Mouse (Mus musculus) embryo, embryonic 11.5 days (tissue): Measurements from ENCODE around the gene Nrxn3.

Source experiments
- DNase-seq: peaks from one replicate; pipeline ENCODE4 v3.0.0-alpha.2; 2012; ENCODE audit warnings: low read depth, low spot score

The Nrxn3 gene

GRCm38 (mm10) chr12:88812173-88812572 is 89.5 kb downstream of the Nrxn3 start:
- no peak for DNase-seq

DNA sequence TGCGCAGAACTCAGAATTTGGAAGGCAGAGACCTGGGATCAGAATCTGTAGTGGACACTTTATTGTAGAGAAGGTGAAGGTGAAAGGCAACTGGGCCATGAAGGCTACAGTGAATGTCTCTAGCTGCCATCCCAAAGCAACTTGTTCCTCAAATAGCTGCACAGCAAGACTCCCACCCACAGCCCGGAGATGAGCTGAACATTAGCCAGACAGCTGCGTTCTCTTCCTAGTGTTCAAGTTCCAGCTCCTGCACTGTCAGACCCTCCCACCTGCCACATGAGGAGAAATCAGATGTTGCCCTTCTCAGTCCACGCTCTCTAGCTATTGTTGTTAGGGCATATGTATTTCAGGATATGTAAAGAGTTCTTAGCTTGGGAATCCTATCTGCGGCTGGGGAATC is 94.2 kb downstream of the Nrxn3 start:
- DNase-seq = no peak

DNA sequence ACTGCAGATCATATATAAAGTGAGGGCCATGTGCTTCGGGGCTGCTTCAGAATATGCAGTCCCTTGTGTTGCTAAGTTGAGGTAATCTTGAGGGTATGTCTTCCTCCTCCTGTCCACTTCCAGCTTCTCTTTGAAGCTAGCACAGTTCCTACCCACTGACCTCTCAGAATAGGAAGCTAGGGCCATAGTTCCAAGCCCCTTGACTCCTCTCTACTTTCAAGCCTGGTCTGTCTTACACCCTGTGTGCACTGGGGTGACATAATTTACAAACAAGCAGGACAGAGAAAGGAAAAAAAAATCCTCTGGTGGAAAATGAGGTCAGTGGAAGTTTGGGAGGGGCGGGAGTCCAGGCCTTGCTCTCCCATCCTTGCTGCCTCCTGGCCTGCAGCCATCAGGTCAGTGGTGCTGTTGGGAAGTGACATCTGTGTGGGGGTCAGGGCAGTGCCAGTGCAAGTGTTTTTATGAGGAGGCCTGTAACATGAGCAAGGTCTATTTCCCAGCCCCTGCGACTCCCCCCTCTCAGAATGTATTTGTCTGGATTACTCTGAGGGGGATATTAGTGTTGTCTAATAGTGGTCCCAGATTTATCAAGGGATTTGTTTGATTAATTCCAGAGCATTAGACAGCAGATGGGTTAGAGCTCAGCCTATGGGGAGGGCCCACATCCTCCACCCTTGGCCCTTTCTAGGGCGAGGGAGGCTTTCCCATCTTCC is 96.1 kb downstream of the Nrxn3 start:
- no peak for DNase-seq

DNA sequence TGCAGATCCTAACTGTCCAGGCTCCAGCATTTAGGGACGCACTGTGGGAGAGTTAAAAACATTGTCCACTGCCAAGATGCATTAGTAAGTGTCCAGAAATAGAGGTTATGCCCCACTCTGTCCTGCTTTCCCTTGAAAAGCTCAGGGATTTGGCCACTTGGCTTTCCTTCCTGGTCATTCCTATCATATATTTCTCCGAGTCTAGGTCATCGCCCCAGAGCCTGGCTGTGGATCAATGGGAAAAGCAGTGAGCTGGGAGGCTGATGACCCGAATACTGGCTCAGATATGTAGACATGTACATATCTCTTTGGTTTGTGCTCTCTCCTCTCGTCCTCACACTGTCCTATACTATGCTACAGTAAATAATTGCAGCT is 96.6 kb downstream of the Nrxn3 start:
- DNase-seq = no peak

DNA sequence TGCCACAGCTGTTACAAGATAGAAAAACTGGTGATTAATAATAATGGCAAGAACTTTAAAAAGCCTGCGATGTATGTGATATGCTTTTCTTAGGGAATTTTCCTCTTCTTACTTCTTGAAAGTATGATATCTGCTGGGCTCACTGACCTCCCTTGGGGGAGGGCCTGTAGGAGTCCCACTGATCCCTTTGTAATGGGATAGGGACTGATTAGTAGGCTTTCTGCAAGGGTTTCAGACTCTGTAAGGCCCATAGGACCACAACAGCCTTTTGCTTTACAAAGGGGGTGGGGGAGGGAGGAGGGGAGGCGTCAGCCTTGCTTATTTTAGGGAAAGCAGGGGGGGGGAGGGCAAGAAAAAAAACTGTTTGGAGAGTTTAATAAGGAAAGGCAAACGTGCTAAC is 97.5 kb downstream of the Nrxn3 start:
- no peak for DNase-seq

- no peak for DNase-seq
Observed at GRCm38 (mm10) chr12:88830851-88831250, 108.2 kb downstream of the Nrxn3 start.

GRCm38 (mm10) chr12:88835821-88836220 is 113.1 kb downstream of the Nrxn3 start:
- DNase-seq = no peak

GRCm38 (mm10) chr12:88839724-88840123 is 117.0 kb downstream of the Nrxn3 start:
- no peak for DNase-seq

DNA sequence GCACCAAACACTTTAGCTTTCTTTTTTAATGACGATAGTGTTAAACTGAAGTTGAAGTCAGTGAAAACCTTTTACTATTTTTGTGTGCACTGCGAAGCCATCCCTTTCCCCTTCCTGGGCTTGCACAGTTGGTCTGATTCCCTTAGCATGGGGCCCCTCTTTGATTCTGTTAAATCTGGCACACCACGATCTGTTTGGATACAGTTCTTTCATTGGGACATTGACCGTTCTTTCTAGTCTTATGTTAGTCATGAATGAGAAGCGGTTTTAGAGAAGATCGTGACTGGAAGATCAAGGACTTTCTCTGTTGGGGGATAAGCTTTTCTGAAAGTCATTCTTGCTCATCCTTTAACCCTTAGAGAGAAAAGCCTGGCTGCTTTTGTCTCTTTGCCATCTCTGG is 118.7 kb downstream of the Nrxn3 start:
- no peak for DNase-seq

DNA sequence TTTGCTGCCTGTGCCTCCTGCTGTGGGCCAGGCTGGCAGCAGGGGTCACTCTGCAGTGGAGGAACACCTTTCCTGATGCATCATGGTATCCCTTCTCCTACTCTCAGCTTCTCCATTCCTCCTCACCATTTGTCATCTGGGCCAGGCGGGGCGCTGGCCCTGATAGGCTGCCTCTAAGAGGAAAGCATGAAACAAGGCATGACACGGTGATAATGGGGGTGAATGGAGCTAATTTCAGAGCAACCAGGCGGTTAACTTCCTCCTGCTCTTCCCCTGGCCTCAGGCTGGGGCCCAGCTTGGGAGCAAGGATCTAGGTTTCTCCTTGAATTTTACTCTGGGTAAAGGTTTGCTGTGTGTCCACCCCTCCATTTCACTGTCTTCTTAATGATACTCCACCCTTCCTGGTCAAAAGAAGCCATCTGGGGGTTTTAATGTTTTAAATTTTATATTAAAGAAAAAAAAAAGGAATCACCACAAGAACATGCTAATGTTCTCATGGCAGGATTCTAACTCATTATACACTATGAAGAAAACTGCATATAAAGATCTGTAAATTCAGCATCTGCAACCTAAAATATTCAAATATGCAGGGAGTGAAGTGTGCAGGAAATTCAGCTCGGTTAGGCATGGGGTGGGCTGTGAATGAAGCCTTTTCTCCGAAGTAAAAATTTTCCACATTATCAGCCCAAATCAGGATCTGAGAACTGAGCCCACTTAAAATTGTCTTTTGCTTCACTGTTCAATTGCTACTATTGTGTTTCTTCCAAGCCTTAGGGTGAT is 127.9 kb downstream of the Nrxn3 start:
- peak; percentile 11 for DNase-seq

GRCm38 (mm10) chr12:88854039-88854438 is 131.4 kb downstream of the Nrxn3 start:
- no peak for DNase-seq

- DNase-seq = no peak
Observed at GRCm38 (mm10) chr12:88857701-88858100, 135.0 kb downstream of the Nrxn3 start.

- DNase-seq = no peak
Observed at GRCm38 (mm10) chr12:88859456-88860345, 137.0 kb downstream of the Nrxn3 start.

GRCm38 (mm10) chr12:88860397-88860796 is 137.7 kb downstream of the Nrxn3 start:
- DNase-seq = no peak

GRCm38 (mm10) chr12:88863069-88863468 is 140.4 kb downstream of the Nrxn3 start:
- DNase-seq = peak; percentile 13

DNA sequence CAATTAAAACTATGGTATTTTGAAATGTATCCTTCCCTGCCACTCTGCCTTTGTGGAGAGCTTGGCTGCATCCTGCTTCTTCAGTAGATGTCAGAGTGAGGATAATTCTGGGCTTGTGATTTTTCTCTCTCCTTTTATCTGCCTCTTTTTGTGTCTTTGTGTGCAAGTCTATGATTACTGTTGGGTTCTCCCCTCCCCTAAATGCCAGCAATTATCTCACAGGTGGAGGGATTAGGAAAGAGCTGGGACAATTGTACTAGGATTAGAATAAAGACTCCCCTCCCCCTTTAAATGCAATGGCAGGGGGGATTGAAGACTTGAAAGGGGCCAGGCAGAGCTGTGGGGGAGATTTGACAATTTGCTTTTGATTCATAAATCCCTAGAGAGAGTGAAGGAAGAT is 145.6 kb downstream of the Nrxn3 start:
- DNase-seq = no peak

DNA sequence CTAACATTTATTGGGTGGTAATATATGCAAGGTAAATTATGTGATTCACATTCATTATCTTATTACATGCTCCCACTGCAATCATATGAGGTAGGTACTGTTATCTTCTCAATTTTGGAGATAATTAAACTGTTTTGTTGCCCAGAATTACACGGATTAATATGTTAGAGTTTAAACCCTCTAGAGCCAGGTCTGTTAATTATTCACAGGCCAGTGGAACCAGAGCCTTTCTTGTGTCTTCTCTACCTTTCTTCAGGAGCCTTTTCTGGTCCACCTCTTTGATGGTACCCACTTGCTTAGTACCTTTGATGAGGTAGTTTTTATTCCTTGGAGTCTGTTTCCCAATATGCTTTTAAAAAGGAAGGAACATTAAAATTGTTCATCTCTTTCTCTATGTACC is 174.7 kb downstream of the Nrxn3 start:
- DNase-seq = no peak

DNA sequence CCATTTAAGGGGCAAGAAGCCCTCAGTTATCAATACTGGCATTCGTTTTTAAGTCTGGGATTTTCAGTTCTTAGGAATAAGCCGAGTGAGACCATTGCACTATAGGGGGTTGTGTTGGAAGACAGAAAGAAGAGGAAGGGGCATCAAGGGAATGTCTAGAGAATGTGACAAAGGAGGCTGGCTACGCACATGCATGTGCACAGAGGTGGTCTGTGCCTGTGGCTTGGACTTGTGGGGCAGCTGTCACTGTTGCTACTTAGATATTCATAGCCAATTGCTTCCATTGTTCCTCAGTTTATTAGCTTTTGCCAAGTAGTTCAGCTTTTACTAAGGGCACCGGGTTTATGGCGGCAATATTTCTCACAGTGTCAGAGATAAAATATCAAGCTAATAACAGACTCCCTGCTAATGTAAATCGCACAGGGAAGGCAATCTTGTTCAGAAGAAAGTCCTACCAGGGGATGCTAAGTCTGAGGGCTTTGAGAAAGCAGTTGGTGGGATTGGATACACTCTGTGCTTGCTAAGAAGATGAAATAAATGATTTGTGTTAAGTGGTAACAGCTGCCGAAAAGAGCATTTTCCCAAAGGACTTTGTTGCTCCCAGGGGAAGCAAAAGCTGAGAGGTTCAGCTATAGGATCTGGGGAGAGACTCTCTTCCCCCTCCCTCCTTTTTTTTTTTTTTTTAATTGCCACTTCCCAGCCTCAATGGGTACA is 177.5 kb downstream of the Nrxn3 start:
- no peak for DNase-seq

GRCm38 (mm10) chr12:88900728-88901080 is 178.0 kb downstream of the Nrxn3 start:
- DNase-seq = no peak

GRCm38 (mm10) chr12:88910761-88911160 is 188.1 kb downstream of the Nrxn3 start:
- no peak for DNase-seq

- no peak for DNase-seq
Observed at GRCm38 (mm10) chr12:88916752-88917151, 194.1 kb downstream of the Nrxn3 start.

GRCm38 (mm10) chr12:88924896-88925295 is 202.2 kb downstream of the Nrxn3 start:
- no peak for DNase-seq
